Mouse (Mus musculus) frontal cortex, postnatal 14 days (tissue): ENCODE measurements at regions not wholly inside any gene's neighbourhood (a gene's known extent, or its start where the extent isn't known, plus 50 kb on each side); places are given as distances from the start of the nearest gene placed in this dataset.

ENCODE experiments used
- DNase-seq, 2 experiments: peaks; one replicate each; pipeline ENCODE4 v3.0.0; 2022; ENCODE audit warnings: low spot score in 2 of 2

DNA sequence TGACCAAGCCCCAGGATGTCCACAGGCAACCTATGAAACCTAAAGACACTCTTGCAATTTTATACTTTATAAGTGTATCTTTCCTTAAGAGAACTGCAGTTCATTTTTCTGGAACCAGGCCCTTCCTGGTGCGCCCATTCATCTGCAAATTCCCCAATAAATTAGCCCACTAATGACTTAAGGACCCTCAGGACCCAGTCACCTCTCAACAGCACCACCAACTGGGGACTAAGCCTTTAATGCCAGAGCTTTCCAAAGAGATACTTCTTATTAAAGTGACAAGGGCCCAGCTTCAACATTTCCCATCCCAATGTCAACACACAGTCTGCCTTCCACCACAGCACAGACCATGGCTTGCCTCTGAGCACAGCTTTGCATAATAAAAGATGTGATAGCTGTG lies 237.6 kb upstream of the Pabpc6 start:
- no peak for DNase-seq

DNA sequence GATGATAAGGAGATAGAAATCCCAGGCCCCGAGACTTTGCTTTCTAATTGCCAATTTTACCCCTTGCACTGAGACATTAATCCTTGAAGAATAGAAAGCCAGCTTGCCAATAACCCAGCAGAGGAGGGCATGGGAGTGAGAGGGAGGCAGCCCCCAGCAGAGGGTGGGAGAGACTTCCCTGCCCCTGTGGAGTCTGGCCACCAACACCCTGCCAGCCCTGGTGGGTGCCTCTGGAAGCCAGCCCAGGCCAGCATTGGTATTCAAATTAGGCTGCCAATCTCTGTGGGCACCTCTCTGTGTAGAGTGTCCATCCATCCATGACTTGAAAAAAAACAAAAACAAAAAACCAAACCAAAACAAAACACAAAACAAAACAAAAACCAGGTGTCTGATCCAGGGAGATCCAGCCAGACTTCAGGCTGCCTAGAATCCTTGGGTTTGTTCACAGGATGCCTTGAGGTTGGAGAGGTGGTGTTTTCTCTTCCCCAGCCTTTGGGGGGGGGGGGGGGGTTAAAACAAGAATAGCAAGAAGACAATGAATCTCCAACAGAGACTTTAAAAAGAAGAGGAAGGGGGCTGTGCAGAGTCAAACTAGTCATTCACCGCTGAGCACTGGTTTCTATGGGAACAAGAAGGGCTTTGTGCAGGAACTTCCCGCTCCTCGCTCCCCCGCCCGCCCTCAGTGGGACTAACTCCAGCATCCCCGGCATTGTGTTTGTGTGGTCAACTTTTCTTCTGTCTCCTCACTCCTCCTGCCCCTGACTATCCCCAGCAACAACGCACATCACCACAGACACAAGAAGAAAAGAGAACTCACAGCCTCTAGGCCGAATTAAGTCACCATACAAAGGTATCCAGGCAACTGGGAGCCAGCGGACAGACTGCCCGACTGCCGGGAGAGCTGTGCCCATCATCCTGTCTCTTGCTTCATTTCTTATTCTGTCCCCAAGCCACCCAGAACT lies 236.3 kb upstream of the Pabpc6 start:
- DNase-seq, result peak; percentile 61 to 63

DNA sequence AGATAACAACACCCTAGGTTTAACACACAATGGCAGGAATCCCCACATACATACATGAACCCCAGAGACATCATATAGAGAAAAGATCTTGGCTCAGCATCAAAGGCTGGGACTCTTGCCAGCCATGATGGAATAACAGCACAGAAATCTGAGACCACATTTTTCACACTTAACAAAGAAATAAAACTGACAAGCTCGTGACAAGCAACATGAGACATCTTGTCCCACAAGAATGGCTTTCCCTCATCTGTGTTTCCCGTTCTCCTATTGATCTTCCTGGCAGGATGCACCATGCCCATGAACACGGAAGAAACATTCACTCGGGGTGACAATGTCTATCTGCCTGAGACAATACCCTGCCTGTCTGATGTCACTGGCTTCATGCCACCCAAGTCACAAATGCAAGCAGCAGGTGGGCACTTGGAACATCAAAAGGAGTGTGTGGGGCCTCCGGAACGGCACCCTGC lies 235.0 kb upstream of the Pabpc6 start:
- no peak for DNase-seq

DNA sequence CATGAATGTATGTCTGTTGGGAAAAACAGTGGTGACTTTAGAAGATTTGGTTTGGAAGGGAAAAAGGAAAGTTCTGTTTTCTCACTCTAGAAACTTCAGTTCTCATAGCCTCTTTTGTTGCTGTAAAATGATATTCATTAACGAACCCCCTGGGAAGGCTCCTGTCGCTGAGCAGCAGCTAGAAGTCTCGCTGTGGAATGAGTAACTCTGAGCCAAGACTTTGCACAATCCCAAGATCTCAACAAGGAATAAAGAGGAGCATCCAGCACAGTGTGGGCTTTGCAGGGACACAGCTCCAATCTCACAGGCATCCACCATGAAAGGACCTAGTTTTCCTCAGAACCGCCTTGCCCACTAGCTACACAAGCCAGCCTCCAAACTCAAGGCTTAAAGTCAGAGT lies 233.8 kb upstream of the Pabpc6 start:
- no peak for DNase-seq

DNA sequence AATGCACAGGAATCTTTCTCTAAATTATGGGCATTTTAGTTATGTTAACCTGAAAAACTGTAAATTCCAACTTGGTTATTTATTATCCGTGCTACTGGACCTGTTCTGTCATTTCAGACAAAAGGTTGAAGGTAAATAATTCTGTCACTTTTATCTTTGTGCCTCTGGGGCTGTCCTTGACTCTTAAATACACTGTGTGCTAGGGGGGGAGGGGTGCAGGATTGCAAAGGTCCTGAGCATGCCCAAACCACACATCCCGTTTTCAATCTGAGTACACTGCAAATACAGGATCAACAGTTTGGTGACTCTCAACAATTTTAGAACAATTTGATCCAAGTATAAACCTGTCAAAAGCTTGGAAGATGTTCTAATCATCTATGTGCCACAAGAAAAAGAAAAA lies 227.4 kb upstream of the Pabpc6 start:
- DNase-seq, result no peak

DNA sequence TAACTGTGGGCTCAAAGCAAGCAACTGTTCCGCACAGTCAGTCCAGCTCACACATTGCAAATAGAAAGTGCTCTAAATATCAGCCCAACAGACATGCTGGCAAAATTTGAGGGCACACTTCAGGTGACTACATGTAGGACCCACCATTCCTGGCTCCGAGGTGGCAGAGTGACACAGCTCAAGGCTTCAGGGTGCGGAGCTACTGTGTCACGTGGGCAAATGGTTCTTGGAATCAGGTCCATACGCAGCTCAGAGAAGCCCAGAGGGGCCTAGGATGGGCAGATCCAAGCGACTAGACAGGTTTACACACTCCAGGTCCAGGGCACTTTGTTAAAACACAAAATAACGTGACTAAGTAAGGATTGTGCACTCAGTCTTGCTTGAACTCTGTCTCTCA lies 226.2 kb upstream of the Pabpc6 start:
- no peak for DNase-seq

DNA sequence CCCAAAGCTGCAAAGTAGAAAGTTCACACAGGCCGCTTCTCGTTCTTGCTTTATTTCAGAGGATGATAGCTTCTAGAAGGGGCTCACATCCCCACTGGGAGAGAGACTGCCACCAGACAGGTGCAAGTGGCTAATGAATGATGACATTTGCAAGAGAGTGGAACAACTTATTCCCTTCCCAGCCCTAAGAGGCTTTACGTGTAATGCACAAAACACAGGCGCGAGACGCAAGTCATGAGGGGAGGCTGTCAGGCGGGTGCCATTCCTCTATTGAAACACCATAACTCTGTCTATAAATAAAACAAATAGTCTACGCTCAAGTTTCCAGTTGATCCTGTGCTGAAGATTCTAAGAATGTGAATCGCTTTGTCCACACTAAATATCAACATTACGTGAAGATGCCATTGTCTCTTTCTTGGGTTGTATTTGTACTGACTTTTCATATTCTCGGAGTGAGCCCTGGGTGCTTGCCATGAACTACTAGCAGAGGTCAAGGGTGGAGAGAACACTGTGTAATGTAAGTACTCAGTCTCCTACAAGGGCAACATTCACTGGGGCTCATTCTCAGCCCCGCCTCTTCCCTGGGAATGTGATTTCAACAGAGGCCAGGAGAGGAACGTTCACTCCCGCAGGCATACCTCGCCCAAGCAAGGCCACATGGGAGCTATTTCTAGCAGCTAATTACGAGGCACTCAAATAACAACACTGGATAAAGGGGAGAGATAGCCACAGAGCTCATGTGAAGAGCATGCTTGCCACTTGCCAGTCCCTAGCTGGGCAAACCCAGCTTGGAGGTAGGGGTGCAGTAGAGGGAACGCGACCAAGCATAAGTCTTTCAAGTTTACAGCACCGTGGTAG lies 225.5 kb upstream of the Pabpc6 start:
- no peak for DNase-seq

DNA sequence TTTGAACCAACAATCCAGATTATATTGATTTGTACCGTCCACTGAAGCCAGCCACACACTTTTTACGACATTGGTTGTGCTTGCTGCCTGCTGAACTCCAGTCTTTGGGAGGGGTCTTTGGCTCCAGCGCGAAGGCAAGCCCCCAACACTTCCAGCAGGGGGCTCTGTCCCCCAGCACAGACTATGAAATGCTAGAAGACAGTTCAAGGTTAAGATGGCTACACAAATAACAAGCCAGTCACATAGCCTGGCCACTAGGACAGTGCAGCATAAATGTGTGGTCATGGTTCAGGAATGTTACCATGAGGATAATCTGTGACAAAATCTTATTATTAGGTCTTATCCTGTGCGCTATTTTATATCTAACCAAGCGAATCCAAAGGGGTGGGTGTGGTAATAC lies 224.4 kb upstream of the Pabpc6 start:
- no peak for DNase-seq

DNA sequence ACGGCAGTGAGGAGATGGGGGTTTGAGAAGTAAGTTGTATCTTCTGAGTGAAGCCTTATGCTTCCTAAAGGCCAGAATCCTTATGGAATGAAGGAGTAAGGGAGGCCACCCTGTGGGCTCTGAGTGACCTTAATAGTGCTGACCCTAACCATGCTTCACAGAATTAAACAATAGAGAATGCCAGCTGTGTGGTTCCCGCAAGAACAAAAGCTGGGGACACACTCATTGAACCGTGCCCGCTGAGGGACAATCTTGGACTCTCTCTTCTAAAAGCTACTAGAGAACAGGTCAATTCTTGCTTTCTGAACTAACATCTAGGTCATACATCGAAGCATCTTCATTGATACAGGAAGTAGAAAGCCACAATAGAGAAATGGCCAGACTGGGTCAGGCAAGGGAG lies 223.3 kb upstream of the Pabpc6 start:
- no peak for DNase-seq

DNA sequence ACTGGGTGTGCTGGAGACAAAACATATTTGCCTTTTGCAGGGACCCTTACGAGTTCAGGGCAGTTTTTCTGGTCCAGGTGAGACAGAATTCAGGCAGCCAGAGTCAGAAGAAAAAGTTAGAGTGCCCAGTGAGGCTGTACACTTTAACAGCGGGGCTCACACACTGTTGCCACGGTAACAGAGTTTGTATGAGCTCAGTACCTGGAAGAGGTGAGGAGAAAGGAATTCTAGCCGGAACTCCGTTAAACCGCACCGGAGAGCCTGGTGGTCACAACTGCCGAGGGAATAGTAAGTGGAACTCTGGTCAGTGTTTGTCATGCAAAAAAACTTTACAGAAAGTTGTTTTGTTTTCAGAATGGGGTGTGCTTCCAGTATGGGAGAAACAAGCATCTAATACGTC lies 222.6 kb upstream of the Pabpc6 start:
- no peak for DNase-seq

DNA sequence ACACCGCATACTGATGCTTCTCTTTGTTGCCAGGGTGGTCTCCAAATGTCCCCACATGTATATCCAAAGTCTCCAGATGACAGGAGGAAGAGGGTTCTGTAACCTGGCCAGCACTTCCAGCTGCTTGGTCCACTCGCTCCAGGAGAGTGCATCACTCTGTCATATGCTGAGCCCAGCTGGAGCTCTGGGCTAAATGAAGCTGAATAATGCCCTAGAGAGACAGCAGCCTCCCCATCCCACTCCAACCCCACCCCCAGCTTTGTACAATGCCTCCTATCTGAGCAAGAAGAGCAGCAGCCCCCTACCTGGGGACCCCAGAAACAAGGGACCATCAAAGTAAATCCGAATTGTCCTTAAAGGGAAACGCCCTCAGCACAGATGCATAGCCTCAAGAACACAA lies 219.0 kb upstream of the Pabpc6 start:
- no peak for DNase-seq

DNA sequence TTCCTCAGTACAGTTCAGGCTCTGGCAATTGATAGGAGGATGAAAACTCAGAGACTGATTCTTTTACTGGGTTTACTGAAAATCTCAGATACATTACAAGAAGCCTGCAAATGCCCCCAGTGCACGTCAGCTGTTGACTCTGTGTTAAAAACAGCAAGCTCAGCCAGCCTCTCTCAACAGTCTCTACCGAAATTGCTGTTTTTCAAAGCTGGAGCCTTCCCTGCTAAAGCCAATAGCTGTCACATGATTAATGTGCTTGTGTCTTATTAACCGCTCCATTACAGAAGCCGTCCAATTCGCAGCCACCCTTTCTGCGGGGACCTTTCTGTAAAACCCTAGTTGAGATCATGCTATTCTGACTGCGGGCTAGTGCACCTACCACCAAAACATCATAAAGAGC lies 215.6 kb upstream of the Pabpc6 start:
- no peak for DNase-seq

DNA sequence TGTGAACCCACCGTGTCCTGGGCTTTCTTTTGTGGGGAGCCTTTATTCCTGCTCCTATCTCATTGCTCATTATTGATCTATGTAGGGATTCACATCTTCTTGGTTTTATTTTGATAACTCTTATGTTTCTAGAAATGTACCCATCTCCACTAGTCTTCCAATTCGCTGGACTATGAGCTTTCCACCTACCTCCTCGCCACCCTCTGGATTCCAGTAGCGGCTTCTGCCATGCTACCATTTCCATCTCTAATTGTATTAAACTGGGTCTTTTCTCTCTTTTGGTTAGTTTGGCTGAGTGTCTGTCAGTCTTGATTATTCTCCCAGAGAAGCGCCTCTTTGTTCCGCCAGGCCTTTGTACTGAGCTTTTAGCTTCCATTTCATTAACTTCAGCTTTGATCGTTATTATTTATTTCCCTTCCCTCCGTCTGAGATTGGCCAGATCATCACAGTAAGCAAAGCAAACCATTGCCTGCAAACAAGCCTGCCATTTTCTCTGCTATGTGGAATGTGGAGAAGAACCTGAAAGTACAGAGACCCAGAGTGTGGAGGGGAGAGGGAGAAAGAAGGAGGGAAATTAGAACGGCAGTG lies 213.2 kb upstream of the Pabpc6 start:
- DNase-seq, result no peak

DNA sequence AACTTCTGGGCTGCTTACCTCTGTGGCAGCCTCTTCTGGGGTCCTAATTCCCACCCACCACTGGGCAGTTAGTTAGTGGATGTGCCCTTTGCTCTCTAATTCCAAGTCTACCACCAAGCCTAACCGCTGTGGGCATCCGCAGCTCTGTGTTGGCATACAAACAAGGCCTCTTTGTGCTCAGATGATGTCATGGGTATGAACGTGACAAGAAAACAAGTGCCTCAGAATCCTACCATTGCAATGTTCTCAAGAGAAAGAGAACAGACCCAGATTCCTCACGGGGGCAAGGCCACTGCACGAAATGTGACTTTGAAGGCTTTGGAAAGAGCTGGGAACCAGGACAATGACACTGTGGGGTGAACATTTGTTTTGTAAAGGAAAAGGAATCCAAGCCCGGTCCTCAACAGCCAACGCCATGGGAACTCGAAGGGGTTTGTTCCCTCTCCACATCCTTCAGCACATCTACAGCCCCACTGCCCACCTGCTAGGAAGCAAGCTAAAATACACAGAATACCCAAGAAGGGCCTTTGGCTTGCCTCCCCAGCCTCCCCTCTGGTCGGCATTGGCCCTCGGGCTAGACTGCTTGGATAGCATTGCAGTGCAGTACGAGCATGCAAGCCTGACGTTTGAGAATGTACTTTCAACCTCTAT lies 210.2 kb upstream of the Pabpc6 start:
- peak in 1 of 2 experiments; percentile 23 for DNase-seq

DNA sequence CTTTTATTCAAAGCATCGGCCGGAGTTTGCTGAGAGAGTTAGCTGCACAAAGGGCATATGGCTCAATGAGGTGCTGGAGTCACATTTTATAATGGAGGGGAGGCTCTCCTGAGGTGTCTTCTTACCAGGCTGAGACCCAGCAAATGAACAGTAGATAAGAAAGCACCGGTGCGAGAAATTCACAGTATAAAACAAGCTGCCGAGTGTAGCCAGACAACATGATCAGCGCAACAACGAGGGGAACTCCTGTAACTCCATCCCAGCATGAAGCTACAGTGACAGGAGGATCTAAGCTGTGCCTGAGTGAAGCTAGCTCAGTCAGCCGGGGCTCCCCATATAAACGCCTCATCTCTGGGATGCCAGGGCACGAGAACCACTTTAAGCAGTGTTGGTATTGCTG lies 204.2 kb upstream of the Pabpc6 start:
- no peak for DNase-seq

DNA sequence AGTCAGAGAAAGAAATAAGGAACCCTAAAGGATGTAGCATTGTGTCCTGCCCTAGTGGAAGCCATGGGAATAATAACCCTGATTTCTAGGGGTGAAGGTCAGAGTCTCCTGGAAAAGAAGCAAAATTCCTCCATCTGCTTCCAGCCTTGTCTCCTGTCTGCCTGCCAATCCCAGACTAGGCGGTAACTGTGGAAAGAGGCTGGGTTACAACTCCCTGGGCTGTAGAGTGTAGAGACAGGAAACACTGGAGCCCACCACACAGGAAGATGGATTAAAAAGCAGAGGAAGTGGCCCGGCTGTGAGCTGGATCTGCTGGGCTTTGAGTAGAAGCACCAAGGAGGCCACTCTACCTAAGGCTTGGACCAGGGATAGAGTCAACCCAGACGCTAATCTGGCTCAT lies 200.7 kb upstream of the Pabpc6 start:
- DNase-seq, result no peak

DNA sequence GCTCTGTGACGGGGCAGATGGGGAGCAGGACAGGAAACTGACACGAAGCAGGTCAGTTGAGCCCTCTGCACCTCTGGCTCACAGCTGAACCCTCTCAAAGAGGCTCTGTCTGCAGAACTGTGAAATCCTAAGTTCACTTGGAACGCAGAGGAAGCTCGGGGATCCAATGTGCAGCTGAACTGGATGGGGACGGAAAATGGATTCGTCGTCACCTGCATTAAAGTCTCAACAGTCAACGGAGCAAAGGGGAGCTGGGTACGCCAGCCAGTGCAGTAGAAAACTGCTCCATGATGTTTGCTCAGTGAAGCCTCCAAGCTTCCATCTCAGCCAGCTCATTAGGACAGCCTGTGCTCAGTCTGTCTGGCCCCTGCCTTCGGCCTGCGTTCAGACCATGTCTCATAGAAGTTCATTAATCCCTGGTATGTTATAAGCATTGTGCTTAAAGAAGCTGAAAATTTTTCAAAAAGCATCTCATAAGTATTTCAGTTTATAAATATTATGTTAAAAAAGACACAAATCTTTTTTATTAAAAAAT lies 199.3 kb upstream of the Pabpc6 start:
- no peak for DNase-seq

DNA sequence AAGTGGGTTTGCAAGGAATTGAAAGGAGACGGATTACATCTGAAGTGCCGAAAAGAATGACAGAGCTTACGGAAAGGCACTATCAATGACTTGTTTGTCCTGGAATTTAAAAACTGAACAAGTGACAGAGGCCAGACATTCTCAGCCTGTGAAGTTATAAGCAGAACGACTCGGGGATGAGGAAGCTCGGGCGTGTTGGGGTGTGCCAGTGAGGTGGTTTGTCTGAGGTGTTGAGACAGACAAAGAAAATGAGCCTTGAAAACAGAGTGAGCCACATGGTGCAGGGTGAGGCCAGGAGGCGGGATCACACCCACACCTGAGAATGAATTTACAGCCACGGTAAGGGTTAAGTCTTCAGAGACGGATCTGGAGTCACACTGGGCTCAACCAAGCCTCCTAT lies 194.7 kb upstream of the Pabpc6 start:
- DNase-seq, result no peak

DNA sequence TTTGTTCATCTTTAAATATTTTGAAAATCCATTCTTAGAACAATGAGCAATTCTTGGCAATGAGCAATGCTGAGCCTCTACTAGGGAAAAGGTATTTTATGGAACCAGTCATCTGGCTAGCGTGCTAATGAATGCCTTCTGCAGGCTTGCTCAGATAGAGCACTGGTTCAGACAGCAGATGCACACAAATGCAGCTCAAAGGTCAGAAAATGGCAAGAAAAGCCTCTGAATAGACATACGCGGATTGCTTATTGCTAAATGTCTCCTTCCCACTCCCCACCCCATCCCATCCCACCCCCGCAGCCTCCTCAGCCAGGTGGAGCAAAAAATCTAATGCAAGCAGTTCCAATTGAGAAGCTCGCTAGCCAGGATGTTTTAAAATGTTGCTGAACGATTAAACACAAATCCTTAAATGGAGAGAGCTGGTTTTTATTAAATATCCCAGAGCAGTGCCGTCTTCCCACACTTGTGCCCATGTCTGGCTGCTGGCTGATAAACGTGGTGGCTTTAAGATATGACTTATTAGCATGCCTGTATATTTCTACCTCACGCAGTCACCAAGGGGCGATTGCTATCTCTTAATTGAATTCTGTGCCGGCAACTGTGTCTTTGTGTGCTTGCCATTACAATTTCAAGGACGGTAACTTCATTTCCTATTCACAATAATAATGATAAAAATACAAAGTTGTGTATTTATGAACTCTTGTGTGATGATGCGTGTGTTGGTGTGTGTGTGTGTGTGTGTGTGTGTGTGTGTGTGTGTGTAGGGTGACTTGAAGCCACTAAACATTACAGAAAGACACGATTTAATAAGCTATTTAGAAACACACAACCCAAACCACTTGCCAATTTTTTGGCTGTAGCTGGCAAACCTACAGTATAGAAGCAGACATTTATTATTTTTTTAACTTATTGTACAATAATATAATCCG lies 192.7 kb upstream of the Pabpc6 start:
- DNase-seq, result no peak

DNA sequence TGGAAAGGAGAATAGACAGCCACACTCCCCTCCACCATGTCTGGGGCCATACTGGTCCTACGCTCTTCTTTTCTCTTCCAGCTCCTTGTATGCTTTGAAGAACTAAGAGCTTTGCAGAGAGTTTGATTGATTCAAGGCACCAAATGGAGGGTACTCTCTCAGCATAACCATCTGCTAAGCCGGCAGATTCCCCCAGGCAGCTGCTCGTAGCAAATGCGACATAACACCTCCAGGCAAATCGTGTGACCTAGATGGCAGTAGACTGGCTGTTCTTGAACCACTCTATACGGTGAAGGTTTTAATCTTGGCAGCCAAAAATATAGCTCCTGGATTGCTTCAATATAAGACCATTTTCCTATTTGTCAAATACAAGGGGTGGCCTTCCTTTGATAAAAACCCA lies 191.8 kb upstream of the Pabpc6 start:
- no peak for DNase-seq
